Mouse (Mus musculus): ENCODE data around the gene Npm3. TPM values are rescaled to one million over a fixed set of nuclear protein-coding genes. Genes with fewer than 3 reads are reported as not detected.

Npm3 gene
- polyA plus RNA-seq, 1 experiment from 2014 or later = 9.1 TPM

GRCm38 (mm10) chr19:45783933-45784576 lies 34.7 kb upstream of the Npm3 start:
- 30% methylated on average over 17 of the region's 17 CpGs for WGBS
- no peak for ATAC-seq (replicated peaks; ENCODE audit: insufficient number of reproducible peaks, insufficient read depth, low FRiP score, low read depth)
- H3K4me3 ChIP-seq = peak overlapping the region; percentile 78
- H3K9me3 ChIP-seq (replicated peaks) = no peaks in the 10 kb centered on the region
- peaks cover 32% of the 10 kb centered on the region for H3K4me1 ChIP-seq (replicated peaks)
- peak overlapping the region; percentile 62 for H3K27ac ChIP-seq
- H3K27me3 ChIP-seq = no peaks in the 10 kb centered on the region
- H3K9ac ChIP-seq = peak overlapping the region; percentile 27; the same call in 1 of the 2 replicates
- H3K36me3 ChIP-seq = peaks cover 5% of the 10 kb centered on the region; the same call in 1 of the 2 replicates
- peak overlapping the region; percentile 61 for H3K4me2 ChIP-seq

GRCm38 (mm10) chr19:45783181-45783932 lies 34.0 kb upstream of the Npm3 start, which contains the start of gene Mgea5:
Gene Mgea5 (minus strand): TSS chr19:45783837.
- H3K36me3 ChIP-seq = peaks cover 12% of the 10 kb centered on the region
- peak within 1 kb of the TSS; percentile 85 for H3K9ac ChIP-seq
- H3K27me3 ChIP-seq = no peaks in the 10 kb centered on the region
- no peaks in the 10 kb centered on the region for H3K9me3 ChIP-seq (replicated peaks)
- peaks cover 33% of the 10 kb centered on the region for H3K4me1 ChIP-seq (replicated peaks)
- WGBS = under 1% methylated on average over 62 of the region's 71 CpGs
- H3K4me3 ChIP-seq = peak within 1 kb of the TSS; percentile 78
- peak within 1 kb of the TSS; percentile 70 for H3K4me2 ChIP-seq
- H3K27ac ChIP-seq = peak within 1 kb of the TSS; percentile 98
- ATAC-seq (replicated peaks; ENCODE audit: insufficient number of reproducible peaks, insufficient read depth, low FRiP score, low read depth) = peak; percentile 96

GRCm38 (mm10) chr19:45782315-45783001 lies 33.1 kb upstream of the Npm3 start:
- Histone ChIP-seq H3K4me2 (peak overlapping the region; percentile 70), H3K9me3 (replicated peaks) (no peaks in the 10 kb centered on the region), H3K4me3 (peak overlapping the region; percentile 78), H3K27me3 (no peaks in the 10 kb centered on the region), H3K9ac (peak overlapping the region; percentile 85), H3K36me3 (peaks cover 21% of the 10 kb centered on the region), H3K4me1 (replicated peaks) (peaks cover 33% of the 10 kb centered on the region), H3K27ac (peak overlapping the region; percentile 98)
- ATAC-seq (replicated peaks; ENCODE audit: insufficient number of reproducible peaks, insufficient read depth, low FRiP score, low read depth) = peak; percentile 51
- WGBS = under 1% methylated on average over 36 of the region's 36 CpGs

GRCm38 (mm10) chr19:45781676-45782075 lies 32.3 kb upstream of the Npm3 start:
- H3K9ac ChIP-seq = peak overlapping the region; percentile 85
- ATAC-seq (replicated peaks; ENCODE audit: insufficient number of reproducible peaks, insufficient read depth, low FRiP score, low read depth) = no peak
- peak overlapping the region; percentile 78 for H3K4me3 ChIP-seq
- H3K27ac ChIP-seq = no peak overlapping the region
- H3K36me3 ChIP-seq = peaks cover 29% of the 10 kb centered on the region
- H3K27me3 ChIP-seq = no peaks in the 10 kb centered on the region
- H3K4me1 ChIP-seq (replicated peaks) = peaks cover 33% of the 10 kb centered on the region
- WGBS = 58% methylated on average over 8 of the region's 8 CpGs
- no peaks in the 10 kb centered on the region for H3K9me3 ChIP-seq (replicated peaks)
- H3K4me2 ChIP-seq = peak overlapping the region; percentile 70

- Histone ChIP-seq H3K36me3 (peaks cover 41% of the 10 kb centered on the region), H3K27ac (no peak overlapping the region), H3K4me1 (replicated peaks) (peaks cover 33% of the 10 kb centered on the region), H3K9ac (peak overlapping the region; percentile 27; the same call in 1 of the 2 replicates), H3K9me3 (replicated peaks) (no peaks in the 10 kb centered on the region), H3K27me3 (no peaks in the 10 kb centered on the region), H3K4me3 (peak overlapping the region; percentile 4; the same call in 1 of the 2 replicates), H3K4me2 (peak overlapping the region; percentile 70)
- no peak for ATAC-seq (replicated peaks; ENCODE audit: insufficient number of reproducible peaks, insufficient read depth, low FRiP score, low read depth)
- WGBS = 72% methylated on average over 13 of the region's 13 CpGs
These were observed 31.0 kb upstream of the Npm3 start for GRCm38 (mm10) chr19:45780350-45780915.

GRCm38 (mm10) chr19:45775486-45775885 lies 26.1 kb upstream of the Npm3 start:
- Histone ChIP-seq H3K9me3 (replicated peaks) (no peaks in the 10 kb centered on the region), H3K36me3 (peaks cover 89% of the 10 kb centered on the region), H3K4me3 (no peak overlapping the region), H3K27ac (no peak overlapping the region), H3K27me3 (no peaks in the 10 kb centered on the region), H3K4me1 (replicated peaks) (peaks cover 13% of the 10 kb centered on the region), H3K4me2 (no peak overlapping the region), H3K9ac (no peak overlapping the region)
- no peak for ATAC-seq (replicated peaks; ENCODE audit: insufficient number of reproducible peaks, insufficient read depth, low FRiP score, low read depth)
- 75% methylated on average over 2 of the region's 2 CpGs for WGBS

GRCm38 (mm10) chr19:45771501-45771900 lies 22.1 kb upstream of the Npm3 start:
- Histone ChIP-seq H3K27me3 (no peaks in the 10 kb centered on the region), H3K36me3 (peaks cover 96% of the 10 kb centered on the region), H3K4me3 (no peak overlapping the region), H3K9ac (no peak overlapping the region), H3K4me2 (no peak overlapping the region), H3K27ac (no peak overlapping the region), H3K9me3 (replicated peaks) (no peaks in the 10 kb centered on the region), H3K4me1 (replicated peaks) (no peaks in the 10 kb centered on the region)
- 87% methylated on average over 5 of the region's 5 CpGs for WGBS
- ATAC-seq (replicated peaks; ENCODE audit: insufficient number of reproducible peaks, insufficient read depth, low FRiP score, low read depth) = no peak

GRCm38 (mm10) chr19:45760810-45761209 lies 11.4 kb upstream of the Npm3 start:
- Histone ChIP-seq H3K4me3 (no peak overlapping the region), H3K27ac (no peak overlapping the region), H3K9me3 (replicated peaks) (no peaks in the 10 kb centered on the region), H3K36me3 (peaks cover 91% of the 10 kb centered on the region), H3K4me1 (replicated peaks) (no peaks in the 10 kb centered on the region), H3K4me2 (no peak overlapping the region), H3K9ac (no peak overlapping the region), H3K27me3 (no peaks in the 10 kb centered on the region)
- no peak for ATAC-seq (replicated peaks; ENCODE audit: insufficient number of reproducible peaks, insufficient read depth, low FRiP score, low read depth)
- WGBS = 71% methylated on average over 3 of the region's 3 CpGs

- no peak for ATAC-seq (replicated peaks; ENCODE audit: insufficient number of reproducible peaks, insufficient read depth, low FRiP score, low read depth)
- no peak overlapping the region for H3K4me3 ChIP-seq
- H3K4me1 ChIP-seq (replicated peaks) = no peaks in the 10 kb centered on the region
- H3K9ac ChIP-seq = no peak overlapping the region
- no peak overlapping the region for H3K27ac ChIP-seq
- WGBS = 91% methylated on average over 5 of the region's 5 CpGs
- H3K9me3 ChIP-seq (replicated peaks) = no peaks in the 10 kb centered on the region
- no peaks in the 10 kb centered on the region for H3K27me3 ChIP-seq
- no peak overlapping the region for H3K4me2 ChIP-seq
- H3K36me3 ChIP-seq = peaks cover 91% of the 10 kb centered on the region
These were observed 9.3 kb upstream of the Npm3 start for GRCm38 (mm10) chr19:45758671-45759070.

- Histone ChIP-seq H3K36me3 (peaks cover 69% of the 10 kb centered on the region), H3K4me1 (replicated peaks) (peaks cover 8% of the 10 kb centered on the region), H3K27ac (no peak overlapping the region), H3K27me3 (no peaks in the 10 kb centered on the region), H3K9me3 (replicated peaks) (no peaks in the 10 kb centered on the region), H3K4me2 (no peak overlapping the region), H3K9ac (no peak overlapping the region), H3K4me3 (no peak overlapping the region)
- ATAC-seq (replicated peaks; ENCODE audit: insufficient number of reproducible peaks, insufficient read depth, low FRiP score, low read depth) = no peak
- WGBS = 94% methylated on average over 3 of the region's 3 CpGs
These were observed 4.2 kb upstream of the Npm3 start for GRCm38 (mm10) chr19:45753551-45753950.

- no peak for ATAC-seq (replicated peaks; ENCODE audit: insufficient number of reproducible peaks, insufficient read depth, low FRiP score, low read depth)
- Histone ChIP-seq H3K9me3 (replicated peaks) (no peaks in the 10 kb centered on the region), H3K4me3 (no peak overlapping the region), H3K9ac (no peak overlapping the region), H3K4me2 (no peak overlapping the region), H3K4me1 (replicated peaks) (peaks cover 18% of the 10 kb centered on the region), H3K27ac (no peak overlapping the region), H3K27me3 (no peaks in the 10 kb centered on the region), H3K36me3 (peaks cover 54% of the 10 kb centered on the region)
- 92% methylated on average over 7 of the region's 7 CpGs for WGBS
These were observed 2.5 kb upstream of the Npm3 start for GRCm38 (mm10) chr19:45751881-45752280.
